Comparison of ENCODE assay signal across 18 mouse cellular contexts in the genomic region with DNA sequence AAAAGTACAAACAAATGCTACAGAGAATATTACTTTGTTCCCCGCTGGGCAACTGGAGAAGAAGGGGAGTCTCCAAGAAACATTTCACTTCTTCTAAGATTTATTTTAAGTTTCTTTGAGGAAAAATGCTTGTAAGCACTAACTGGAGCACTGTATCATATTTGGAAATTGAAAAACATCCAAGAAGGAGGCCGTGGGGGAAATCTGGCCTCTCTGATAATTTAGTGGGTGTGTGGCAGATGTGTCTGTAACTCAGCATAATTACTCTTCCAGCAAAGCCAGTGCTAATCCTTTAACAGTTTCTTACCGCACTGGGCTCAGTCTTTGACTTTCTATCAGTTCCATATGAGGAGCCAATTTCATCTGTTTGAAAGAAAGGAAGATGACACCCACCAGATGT.
DNase-seq lines count a peak whose midpoint lies in the region; ATAC-seq and TF ChIP-seq lines count a peak whose summit lies in the region.
"Had no signal": no experiment of that assay in that cellular context is flagged by ENCODE, and none has a peak within 500 bp of the region (broad histone marks: within the 10 kb centered on the region; RNA-seq: fewer than 3 reads in every experiment).

No protein-coding gene starts in this region.

- no peak overlapping the region for H3K4me3 ChIP-seq in lung, embryonic 14.5 days (ENCODE audit: low read depth, low read length)
- H3K4me3 ChIP-seq in lung, adult 2 months (replicated peaks; ENCODE audit: extremely low read depth, low read depth, low read length) = no peak overlapping the region
- H3K4me3 ChIP-seq: forebrain, embryonic 12.5 days; hindbrain, embryonic 13.5 days; limb, embryonic 15.5 days had no signal

- TF ChIP-seq CTCF in lung, embryonic 14.5 days (IDR thresholded peaks at IDR 0.05; ENCODE audit: low read depth) = no peak
- no peak for TF ChIP-seq CTCF in lung, adult 2 months (IDR thresholded peaks at IDR 0.05; ENCODE audit: insufficient read depth, low read length)

- ATAC-seq in frontal cortex, adult (ENCODE audit: low TSS enrichment) = peak; percentile 81
- no peak for ATAC-seq in lung, embryonic 14.5 days (ENCODE audit: insufficient read depth)
- ATAC-seq: midbrain, embryonic 16.5 days had no signal

- H3K4me2 ChIP-seq in lung, embryonic 14.5 days = no peak overlapping the region
- H3K4me2 ChIP-seq: forebrain, embryonic 12.5 days; hindbrain, embryonic 13.5 days; limb, embryonic 15.5 days had no signal

- H3K36me3 ChIP-seq in lung, embryonic 14.5 days (ENCODE audit: insufficient read depth) = no peaks in the 10 kb centered on the region
- H3K36me3 ChIP-seq: forebrain, embryonic 12.5 days; hindbrain, embryonic 13.5 days; limb, embryonic 15.5 days had no signal

- H3K9me3 ChIP-seq in lung, embryonic 14.5 days (ENCODE audit: low read depth, low read length) = no peaks in the 10 kb centered on the region
- H3K9me3 ChIP-seq: limb, embryonic 15.5 days had no signal

- no peaks in the 10 kb centered on the region; the same call in 1 of the 2 replicates for H3K4me1 ChIP-seq in lung, embryonic 14.5 days (ENCODE audit: insufficient read depth)
- H3K4me1 ChIP-seq in lung, adult 2 months (ENCODE audit: control insufficient read depth, insufficient read depth, low read length) = no peaks in the 10 kb centered on the region
- H3K4me1 ChIP-seq: forebrain, embryonic 12.5 days; hindbrain, embryonic 13.5 days had no signal

- H3K27me3 ChIP-seq in lung, embryonic 14.5 days (ENCODE audit: insufficient read depth, low read length) = no peaks in the 10 kb centered on the region
- H3K27me3 ChIP-seq: forebrain, embryonic 12.5 days; hindbrain, embryonic 13.5 days; limb, embryonic 15.5 days had no signal

- 35% methylated on average over 3 of the region's 3 CpGs for WGBS in lung, embryonic 14.5 days
- WGBS in lung, adult 2 months = 66% methylated on average over 3 of the region's 3 CpGs

- TF ChIP-seq POLR2A in lung, adult 2 months (IDR thresholded peaks at IDR 0.05; ENCODE audit: borderline replicate concordance, extremely low read depth, low read depth, low read length) = no peak

- no peak for DNase-seq in frontal cortex, postnatal 14 days (ENCODE audit: low spot score in 2 of 2)
- peak; percentile 23 for DNase-seq in kidney, postnatal 14 days
- no peak for DNase-seq in kidney, adult 8-10 months
- DNase-seq in lung, embryonic 14.5 days = peak; percentile 77
- DNase-seq in lung, adult 2 months = no peak
- DNase-seq in adipocyte (ENCODE audit: low spot score) = peak; percentile 33
- DNase-seq in spleen, adult 12 weeks (ENCODE audit: low spot score) = no peak
- DNase-seq: adrenal gland, adult 2 months; cerebellum, postnatal 14 days; embryo, embryonic 11 days; heart, adult 18-20 months; retina, postnatal 1 day; thymus, postnatal 4 days had no signal

- H3K27ac ChIP-seq in lung, embryonic 14.5 days (ENCODE audit: low read depth) = no peak overlapping the region
- H3K27ac ChIP-seq: forebrain, embryonic 12.5 days; hindbrain, embryonic 13.5 days; limb, embryonic 15.5 days had no signal

- H3K9ac ChIP-seq in lung, embryonic 14.5 days = no peak overlapping the region
- H3K9ac ChIP-seq: forebrain, embryonic 12.5 days; hindbrain, embryonic 13.5 days; limb, embryonic 15.5 days had no signal

Comparison
In these comparisons a context has a peak if more than half of its experiments do, and no peak if none do; other contexts are left out.
1. DNase-seq: peak in kidney, postnatal 14 days (single experiment), lung, embryonic 14.5 days (single experiment) and adipocyte (single experiment); none in frontal cortex, postnatal 14 days (0 of 2), kidney, adult 8-10 months (0 of 2), lung, adult 2 months (single experiment) and spleen, adult 12 weeks (single experiment).